In genomic region chr17:71483418-71484060, GRCm38 (mm10) we compare ENCODE assay signal across 17 mouse cellular contexts. TPM values are rescaled to one million over a fixed set of nuclear protein-coding genes. Genes with fewer than 3 reads are reported as not detected.
A peak's percentile ranks its signal among the peaks of the same experiment; 100 is the strongest.
DNase-seq lines count a peak whose midpoint lies in the region; ATAC-seq lines count a peak whose summit lies in the region.
"Had no signal": no experiment of that assay in that cellular context is flagged by ENCODE, and none has a peak within 500 bp of the region (broad histone marks: within the 10 kb centered on the region; RNA-seq: fewer than 3 reads in every experiment).

No protein-coding gene starts in this region.

- peak overlapping the region; percentile 19 for H3K27ac ChIP-seq in liver, embryonic 15.5 days (replicated peaks)
- H3K27ac ChIP-seq: hindbrain, embryonic 12.5 days; limb, embryonic 12.5 days; stomach, embryonic 15.5 days had no signal

- no peak overlapping the region for H3K4me2 ChIP-seq in liver, embryonic 15.5 days
- H3K4me2 ChIP-seq: hindbrain, embryonic 12.5 days; limb, embryonic 12.5 days; lung, embryonic 14.5 days; stomach, embryonic 15.5 days had no signal

- 75% methylated on average over 7 of the region's 7 CpGs for WGBS in liver, embryonic 15.5 days (ENCODE audit: insufficient replicate concordance)

- peak; percentile 38 for DNase-seq in 3T3-L1 (ENCODE audit: low read depth, low spot score)
- DNase-seq in NIH3T3 (ENCODE audit: low read depth) = peak; percentile 30
- peak; percentile 59 for DNase-seq in kidney, adult 9 months
- no peak for DNase-seq in left cerebral cortex, adult 11 months (ENCODE audit: low spot score)
- no peak for DNase-seq in cerebellum, adult 11 months
- no peak for DNase-seq in cerebellum, postnatal 10 days
- DNase-seq: adrenal gland, adult 8-10 months; cerebellum, adult 8-10 months; gastrocnemius, postnatal 14 days; lung, embryonic 14.5 days; midbrain, embryonic 14.5 days had no signal

- no peaks in the 10 kb centered on the region for H3K9me3 ChIP-seq in liver, embryonic 15.5 days (replicated peaks)
- H3K9me3 ChIP-seq: G1E; hindbrain, embryonic 12.5 days; limb, embryonic 12.5 days; stomach, embryonic 15.5 days had no signal

- ATAC-seq in liver, embryonic 15.5 days (ENCODE audit: insufficient read depth) = 0 out of 2 replicates have a peak, but pooled peaks have one; percentile 20
- ATAC-seq: CD4-positive, CD25-positive, alpha-beta regulatory T cell, adult 4 months had no signal

- no peaks in the 10 kb centered on the region for H3K36me3 ChIP-seq in liver, embryonic 15.5 days (replicated peaks)
- H3K36me3 ChIP-seq: G1E; hindbrain, embryonic 12.5 days; limb, embryonic 12.5 days; stomach, embryonic 15.5 days had no signal

- no peak overlapping the region for H3K4me3 ChIP-seq in liver, embryonic 15.5 days (replicated peaks)
- H3K4me3 ChIP-seq: hindbrain, embryonic 12.5 days; limb, embryonic 12.5 days; stomach, embryonic 15.5 days had no signal

- peaks cover 30% of the 10 kb centered on the region for H3K4me1 ChIP-seq in liver, embryonic 15.5 days (replicated peaks)
- H3K4me1 ChIP-seq: hindbrain, embryonic 12.5 days; stomach, embryonic 15.5 days had no signal

- no peak overlapping the region for H3K9ac ChIP-seq in liver, embryonic 15.5 days
- H3K9ac ChIP-seq: hindbrain, embryonic 12.5 days; limb, embryonic 12.5 days; lung, embryonic 14.5 days; stomach, embryonic 15.5 days had no signal

- no peaks in the 10 kb centered on the region for H3K27me3 ChIP-seq in liver, embryonic 15.5 days
- H3K27me3 ChIP-seq: hindbrain, embryonic 12.5 days; limb, embryonic 12.5 days; stomach, embryonic 15.5 days had no signal

RNA-seq across cellular contexts. Expression of gene Smchd1, which starts 8.4 kb away (rescaled TPM):
- polyA plus RNA-seq in liver, embryonic 15.5 days (2015; fragmentation: Nextera tagmentation; extraction: Ambion mirVana) = 28.6 and 30.6 TPM in 2 replicates

RNA-seq across cellular contexts. Expression of gene Gm4707, which starts 23.8 kb away (rescaled TPM):
- 1.3 and 1.5 TPM in 2 replicates for polyA plus RNA-seq in liver, embryonic 15.5 days (2015; fragmentation: Nextera tagmentation; extraction: Ambion mirVana)
- polyA plus RNA-seq: G1E had no signal

RNA-seq across cellular contexts. Expression of gene Ndc80, which starts 43.1 kb away (rescaled TPM):
- polyA plus RNA-seq in liver, embryonic 15.5 days (2015; fragmentation: Nextera tagmentation; extraction: Ambion mirVana) = 31.5 and 32.2 TPM in 2 replicates

Comparison
In these comparisons a context has a peak if more than half of its experiments do, and no peak if none do; other contexts are left out.
1. DNase-seq: peak in 3T3-L1 (single experiment), NIH3T3 (single experiment) and kidney, adult 9 months (single experiment); none in left cerebral cortex, adult 11 months (single experiment), cerebellum, adult 11 months (single experiment) and cerebellum, postnatal 10 days (0 of 2).